Mouse (Mus musculus): ENCODE results near the gene Scp2.

DNA sequence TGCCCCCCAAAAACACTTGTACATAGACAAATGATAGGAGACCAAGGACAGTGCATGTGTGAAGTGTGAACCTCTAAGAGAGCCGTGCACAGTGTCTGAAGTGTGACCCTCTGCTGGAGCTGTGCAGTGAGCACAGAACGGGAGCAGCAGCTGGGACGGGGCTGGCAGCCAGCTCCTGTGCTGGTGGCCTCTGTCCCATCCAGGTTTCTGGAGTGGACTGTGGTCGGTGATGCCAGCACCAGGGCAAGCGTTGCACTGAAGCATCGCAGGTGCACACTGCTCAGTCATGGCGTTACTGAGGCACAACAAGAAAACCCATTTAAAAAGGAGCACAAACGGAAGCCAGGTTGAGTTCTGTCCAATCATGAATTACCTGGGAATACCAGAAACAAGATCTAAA, 98.7 kb downstream of the Scp2 start:
- TF ChIP-seq CTCF (IDR thresholded peaks at IDR 0.05 in 2 of 3, conservative IDR thresholded peaks at IDR 0.05 in 1 of 3; ENCODE audit: control insufficient read depth in 1 of 3, insufficient read depth in 1 of 3, low read depth in 2 of 3, low read length in 3 of 3, poor library complexity in 1 of 3, severe bottlenecking in 1 of 3), result no peak
- no peak for TF ChIP-seq POLR2A (IDR thresholded peaks at IDR 0.05; ENCODE audit: control insufficient read depth in 1 of 2, insufficient read depth in 1 of 2, low read depth in 1 of 2, low read length in 2 of 2, poor library complexity in 1 of 2)
- no peak for TF ChIP-seq GABPA (IDR thresholded peaks at IDR 0.05; ENCODE audit: low read depth, low read length)
- no peak for TF ChIP-seq ETS1 (IDR thresholded peaks at IDR 0.05; ENCODE audit: low read depth, low read length)
- no peak for TF ChIP-seq MAX (IDR thresholded peaks at IDR 0.05; ENCODE audit: low read length)
- no peak for TF ChIP-seq USF1 (IDR thresholded peaks at IDR 0.05; ENCODE audit: low read depth, low read length)
- TF ChIP-seq BHLHE40 (IDR thresholded peaks at IDR 0.05; ENCODE audit: borderline replicate concordance, low read depth, low read length), result no peak

Data from MEL (cell line).